Mouse (Mus musculus): ENCODE measurements at regions not wholly inside any gene's neighbourhood (a gene's known extent, or its start where the extent isn't known, plus 50 kb on each side); places are given as distances from the start of the nearest gene placed in this dataset.

- TF ChIP-seq CTCF (IDR thresholded peaks at IDR 0.05; ENCODE audit: control insufficient read depth, insufficient read depth, insufficient replicate concordance, low read depth, low read length) (no peak), POLR2A (IDR thresholded peaks at IDR 0.05; ENCODE audit: control insufficient read depth, low read depth, low read length) (no peak)
Measured at GRCm38 (mm10) chr3:65442269-65442668, 49.8 kb upstream of the Ssr3 start.

Measured in testis, adult 2 months (tissue).